Mouse (Mus musculus): ENCODE data around the gene Rps6ka5. TPM values are rescaled to one million over a fixed set of nuclear protein-coding genes. Genes with fewer than 3 reads are reported as not detected.
A peak's percentile ranks its signal among the peaks of the same experiment; 100 is the strongest.

Gene Rps6ka5
- polyA plus RNA-seq, 1 experiment from 2014 or later: 5.8 TPM

GRCm38 (mm10) chr12:100594700-100595099, 132.1 kb downstream of the Rps6ka5 start:
- H3K4me1 ChIP-seq (ENCODE audit: control insufficient read depth in 2 of 2, insufficient read depth in 2 of 2, low read length in 2 of 2): no peaks in the 10 kb centered on the region
- H3K9me3 ChIP-seq (ENCODE audit: control insufficient read depth, low read length): no peaks in the 10 kb centered on the region
- H3K27me3 ChIP-seq (ENCODE audit: control insufficient read depth, insufficient read depth, low read length): no peaks in the 10 kb centered on the region
- no peak overlapping the region for H3K9ac ChIP-seq (ENCODE audit: low read length)
- no peaks in the 10 kb centered on the region for H3K36me3 ChIP-seq (ENCODE audit: control insufficient read depth, insufficient read depth, low read length)
- no peak for ATAC-seq (ENCODE audit: insufficient number of reproducible peaks, insufficient read depth, low FRiP score, low read depth)
- 34% methylated on average over 3 of the region's 3 CpGs for WGBS
- no peak overlapping the region for H3K4me2 ChIP-seq (ENCODE audit: low read length)
- H3K4me3 ChIP-seq (ENCODE audit: control insufficient read depth in 1 of 2, insufficient read depth in 1 of 2, low read depth in 1 of 2, low read length in 2 of 2): no peak overlapping the region
- no peak overlapping the region for H3K27ac ChIP-seq (replicated peaks in 1 of 2; ENCODE audit: control insufficient read depth in 1 of 2, insufficient read depth in 1 of 2, low read depth in 2 of 2, low read length in 2 of 2)

- no peak overlapping the region for H3K4me3 ChIP-seq (ENCODE audit: control insufficient read depth in 1 of 2, insufficient read depth in 1 of 2, low read depth in 1 of 2, low read length in 2 of 2)
- no peaks in the 10 kb centered on the region for H3K27me3 ChIP-seq (ENCODE audit: control insufficient read depth, insufficient read depth, low read length)
- no peak for ATAC-seq (ENCODE audit: insufficient number of reproducible peaks, insufficient read depth, low FRiP score, low read depth)
- H3K36me3 ChIP-seq (ENCODE audit: control insufficient read depth, insufficient read depth, low read length): no peaks in the 10 kb centered on the region
- no peaks in the 10 kb centered on the region for H3K9me3 ChIP-seq (ENCODE audit: control insufficient read depth, low read length)
- no peaks in the 10 kb centered on the region for H3K4me1 ChIP-seq (ENCODE audit: control insufficient read depth in 2 of 2, insufficient read depth in 2 of 2, low read length in 2 of 2)
- H3K27ac ChIP-seq (replicated peaks in 1 of 2; ENCODE audit: control insufficient read depth in 1 of 2, insufficient read depth in 1 of 2, low read depth in 2 of 2, low read length in 2 of 2): no peak overlapping the region
- WGBS: 78% methylated on average over 2 of the region's 2 CpGs
- no peak overlapping the region for H3K4me2 ChIP-seq (ENCODE audit: low read length)
- H3K9ac ChIP-seq (ENCODE audit: low read length): no peak overlapping the region
These were observed 140.2 kb downstream of the Rps6ka5 start for GRCm38 (mm10) chr12:100586601-100587000.

- Histone ChIP-seq H3K4me1 (ENCODE audit: control insufficient read depth in 2 of 2, insufficient read depth in 2 of 2, low read length in 2 of 2) (no peaks in the 10 kb centered on the region), H3K27ac (replicated peaks in 1 of 2; ENCODE audit: control insufficient read depth in 1 of 2, insufficient read depth in 1 of 2, low read depth in 2 of 2, low read length in 2 of 2) (no peak overlapping the region), H3K9me3 (ENCODE audit: control insufficient read depth, low read length) (no peaks in the 10 kb centered on the region), H3K27me3 (ENCODE audit: control insufficient read depth, insufficient read depth, low read length) (no peaks in the 10 kb centered on the region), H3K4me2 (ENCODE audit: low read length) (no peak overlapping the region), H3K9ac (ENCODE audit: low read length) (no peak overlapping the region), H3K4me3 (ENCODE audit: control insufficient read depth in 1 of 2, insufficient read depth in 1 of 2, low read depth in 1 of 2, low read length in 2 of 2) (no peak overlapping the region), H3K36me3 (ENCODE audit: control insufficient read depth, insufficient read depth, low read length) (peaks cover 6% of the 10 kb centered on the region)
- no peak for ATAC-seq (ENCODE audit: insufficient number of reproducible peaks, insufficient read depth, low FRiP score, low read depth)
- WGBS: 75% methylated on average over 2 of the region's 2 CpGs
These were observed 147.6 kb downstream of the Rps6ka5 start for GRCm38 (mm10) chr12:100579221-100579620.

GRCm38 (mm10) chr12:100578291-100578690, 148.5 kb downstream of the Rps6ka5 start:
- no peaks in the 10 kb centered on the region for H3K9me3 ChIP-seq (ENCODE audit: control insufficient read depth, low read length)
- peaks cover 9% of the 10 kb centered on the region for H3K36me3 ChIP-seq (ENCODE audit: control insufficient read depth, insufficient read depth, low read length)
- ATAC-seq (ENCODE audit: insufficient number of reproducible peaks, insufficient read depth, low FRiP score, low read depth): no peak
- no peak overlapping the region for H3K4me2 ChIP-seq (ENCODE audit: low read length)
- H3K4me1 ChIP-seq (ENCODE audit: control insufficient read depth in 2 of 2, insufficient read depth in 2 of 2, low read length in 2 of 2): no peaks in the 10 kb centered on the region
- no peaks in the 10 kb centered on the region for H3K27me3 ChIP-seq (ENCODE audit: control insufficient read depth, insufficient read depth, low read length)
- whole genome bisulfite sequencing: 53% methylated on average over 2 of the region's 2 CpGs
- no peak overlapping the region for H3K9ac ChIP-seq (ENCODE audit: low read length)
- no peak overlapping the region for H3K4me3 ChIP-seq (ENCODE audit: control insufficient read depth in 1 of 2, insufficient read depth in 1 of 2, low read depth in 1 of 2, low read length in 2 of 2)
- H3K27ac ChIP-seq (replicated peaks in 1 of 2; ENCODE audit: control insufficient read depth in 1 of 2, insufficient read depth in 1 of 2, low read depth in 2 of 2, low read length in 2 of 2): no peak overlapping the region

GRCm38 (mm10) chr12:100575739-100576138, 151.0 kb downstream of the Rps6ka5 start:
- peaks cover 7% of the 10 kb centered on the region for H3K36me3 ChIP-seq (ENCODE audit: control insufficient read depth, insufficient read depth, low read length)
- 92% methylated on average over 3 of the region's 3 CpGs for WGBS
- H3K4me3 ChIP-seq (ENCODE audit: control insufficient read depth in 1 of 2, insufficient read depth in 1 of 2, low read depth in 1 of 2, low read length in 2 of 2): no peak overlapping the region
- H3K27ac ChIP-seq (replicated peaks in 1 of 2; ENCODE audit: control insufficient read depth in 1 of 2, insufficient read depth in 1 of 2, low read depth in 2 of 2, low read length in 2 of 2): no peak overlapping the region
- H3K4me1 ChIP-seq (ENCODE audit: control insufficient read depth in 2 of 2, insufficient read depth in 2 of 2, low read length in 2 of 2): no peaks in the 10 kb centered on the region
- H3K9me3 ChIP-seq (ENCODE audit: control insufficient read depth, low read length): 0 out of 2 replicates have a peak, but pooled peaks cover 4% of the 10 kb centered on the region
- no peak for ATAC-seq (ENCODE audit: insufficient number of reproducible peaks, insufficient read depth, low FRiP score, low read depth)
- H3K27me3 ChIP-seq (ENCODE audit: control insufficient read depth, insufficient read depth, low read length): no peaks in the 10 kb centered on the region
- no peak overlapping the region for H3K4me2 ChIP-seq (ENCODE audit: low read length)
- H3K9ac ChIP-seq (ENCODE audit: low read length): no peak overlapping the region

- H3K4me2 ChIP-seq (ENCODE audit: low read length): no peak overlapping the region
- no peak for ATAC-seq (ENCODE audit: insufficient number of reproducible peaks, insufficient read depth, low FRiP score, low read depth)
- WGBS: 59% methylated on average over 12 of the region's 12 CpGs
- H3K27me3 ChIP-seq (ENCODE audit: control insufficient read depth, insufficient read depth, low read length): no peaks in the 10 kb centered on the region
- H3K4me1 ChIP-seq (ENCODE audit: control insufficient read depth in 2 of 2, insufficient read depth in 2 of 2, low read length in 2 of 2): peaks cover 0 to 3% of the 10 kb centered on the region in 2 experiments; a peak in 1 of 4 replicates
- H3K4me3 ChIP-seq (ENCODE audit: control insufficient read depth in 1 of 2, insufficient read depth in 1 of 2, low read depth in 1 of 2, low read length in 2 of 2): no peak overlapping the region
- peak overlapping the region; percentile 20 to 66 for H3K27ac ChIP-seq (replicated peaks in 1 of 2; ENCODE audit: control insufficient read depth in 1 of 2, insufficient read depth in 1 of 2, low read depth in 2 of 2, low read length in 2 of 2)
- peaks cover 5% of the 10 kb centered on the region; the same call in 1 of the 2 replicates for H3K36me3 ChIP-seq (ENCODE audit: control insufficient read depth, insufficient read depth, low read length)
- no peak overlapping the region for H3K9ac ChIP-seq (ENCODE audit: low read length)
- H3K9me3 ChIP-seq (ENCODE audit: control insufficient read depth, low read length): 0 out of 2 replicates have a peak, but pooled peaks cover 4% of the 10 kb centered on the region
These were observed 156.2 kb downstream of the Rps6ka5 start for GRCm38 (mm10) chr12:100570522-100571072.

- Histone ChIP-seq H3K9me3 (ENCODE audit: control insufficient read depth, low read length) (0 out of 2 replicates have a peak, but pooled peaks cover 4% of the 10 kb centered on the region), H3K9ac (ENCODE audit: low read length) (no peak overlapping the region), H3K4me3 (ENCODE audit: control insufficient read depth in 1 of 2, insufficient read depth in 1 of 2, low read depth in 1 of 2, low read length in 2 of 2) (no peak overlapping the region), H3K27me3 (ENCODE audit: control insufficient read depth, insufficient read depth, low read length) (no peaks in the 10 kb centered on the region), H3K4me1 (ENCODE audit: control insufficient read depth in 2 of 2, insufficient read depth in 2 of 2, low read length in 2 of 2) (peaks cover 0 to 3% of the 10 kb centered on the region in 2 experiments; a peak in 1 of 4 replicates), H3K27ac (replicated peaks in 1 of 2; ENCODE audit: control insufficient read depth in 1 of 2, insufficient read depth in 1 of 2, low read depth in 2 of 2, low read length in 2 of 2) (no peak overlapping the region), H3K4me2 (ENCODE audit: low read length) (no peak overlapping the region), H3K36me3 (ENCODE audit: control insufficient read depth, insufficient read depth, low read length) (peaks cover 4% of the 10 kb centered on the region; the same call in 1 of the 2 replicates)
- ATAC-seq (ENCODE audit: insufficient number of reproducible peaks, insufficient read depth, low FRiP score, low read depth): no peak
- 86% methylated on average over 7 of the region's 7 CpGs for WGBS
These were observed 158.0 kb downstream of the Rps6ka5 start for GRCm38 (mm10) chr12:100568831-100569230.

GRCm38 (mm10) chr12:100568105-100568504, 158.7 kb downstream of the Rps6ka5 start:
- H3K9me3 ChIP-seq (ENCODE audit: control insufficient read depth, low read length): 0 out of 2 replicates have a peak, but pooled peaks cover 4% of the 10 kb centered on the region
- 80% methylated on average over 6 of the region's 6 CpGs for WGBS
- peaks cover 4% of the 10 kb centered on the region; the same call in 1 of the 2 replicates for H3K36me3 ChIP-seq (ENCODE audit: control insufficient read depth, insufficient read depth, low read length)
- peaks cover 0 to 3% of the 10 kb centered on the region in 2 experiments; a peak in 1 of 4 replicates for H3K4me1 ChIP-seq (ENCODE audit: control insufficient read depth in 2 of 2, insufficient read depth in 2 of 2, low read length in 2 of 2)
- no peak for ATAC-seq (ENCODE audit: insufficient number of reproducible peaks, insufficient read depth, low FRiP score, low read depth)
- no peak overlapping the region for H3K4me2 ChIP-seq (ENCODE audit: low read length)
- H3K27ac ChIP-seq (replicated peaks in 1 of 2; ENCODE audit: control insufficient read depth in 1 of 2, insufficient read depth in 1 of 2, low read depth in 2 of 2, low read length in 2 of 2): no peak overlapping the region
- no peak overlapping the region for H3K4me3 ChIP-seq (ENCODE audit: control insufficient read depth in 1 of 2, insufficient read depth in 1 of 2, low read depth in 1 of 2, low read length in 2 of 2)
- H3K27me3 ChIP-seq (ENCODE audit: control insufficient read depth, insufficient read depth, low read length): no peaks in the 10 kb centered on the region
- no peak overlapping the region for H3K9ac ChIP-seq (ENCODE audit: low read length)

Measured in heart, embryonic 14.5 days (tissue).